In genomic region chr9:65102377-65103172, GRCm38 (mm10) we compare ENCODE assay signal across 8 mouse cellular contexts. TPM values are rescaled to one million over a fixed set of nuclear protein-coding genes. Genes with fewer than 3 reads are reported as not detected.
DNase-seq lines count a peak whose midpoint lies in the region; ATAC-seq and TF ChIP-seq lines count a peak whose summit lies in the region.

No protein-coding gene starts in this region.

- peaks cover 2% of the 10 kb centered on the region; the same call in 1 of the 2 replicates for H3K4me1 ChIP-seq in lung, adult 2 months (ENCODE audit: control insufficient read depth, insufficient read depth, low read length)
- no peaks in the 10 kb centered on the region for H3K4me1 ChIP-seq in embryonic fibroblast, embryonic 13.5 days (ENCODE audit: control insufficient read depth, insufficient read depth, low read length)
- 0 out of 2 replicates have a peak, but pooled peaks cover 10% of the 10 kb centered on the region for H3K4me1 ChIP-seq in hindbrain, postnatal 0 days (ENCODE audit: insufficient read depth, low read length)
- H3K4me1 ChIP-seq in midbrain, embryonic 13.5 days (replicated peaks): peaks cover 33% of the 10 kb centered on the region

- H3K4me3 ChIP-seq in lung, adult 2 months (replicated peaks; ENCODE audit: extremely low read depth, low read depth, low read length): peak overlapping the region; percentile 23
- peak overlapping the region; percentile 60 for H3K4me3 ChIP-seq in embryonic fibroblast, embryonic 13.5 days (ENCODE audit: insufficient read depth, low read length)
- peak overlapping the region; percentile 82 for H3K4me3 ChIP-seq in hindbrain, postnatal 0 days (ENCODE audit: low read length)
- peak overlapping the region; percentile 85 for H3K4me3 ChIP-seq in midbrain, embryonic 13.5 days (replicated peaks)

- peak overlapping the region; percentile 86 for H3K9ac ChIP-seq in hindbrain, postnatal 0 days (replicated peaks; ENCODE audit: low read length)
- peak overlapping the region; percentile 94 for H3K9ac ChIP-seq in midbrain, embryonic 13.5 days (replicated peaks)

- H3K36me3 ChIP-seq in hindbrain, postnatal 0 days (ENCODE audit: insufficient read depth, low read length): no peaks in the 10 kb centered on the region
- no peaks in the 10 kb centered on the region for H3K36me3 ChIP-seq in midbrain, embryonic 13.5 days

- WGBS in lung, adult 2 months: 14% methylated on average over 34 of the region's 36 CpGs
- WGBS in hindbrain, postnatal 0 days: 2% methylated on average over 36 of the region's 36 CpGs
- under 1% methylated on average over 36 of the region's 36 CpGs for WGBS in midbrain, embryonic 13.5 days

- no peak for DNase-seq in lung, adult 2 months
- no peak for DNase-seq in lung, postnatal 36 days
- peak; percentile 25 to 32 for DNase-seq in cerebellum, adult 18-20 months
- peak; percentile 86 for DNase-seq in hindbrain, postnatal 0 days (ENCODE audit: low spot score)
- peak; percentile 75 for DNase-seq in testis, postnatal 10 days (ENCODE audit: low spot score)
- no peak for DNase-seq in adipocyte (ENCODE audit: low spot score)

- no peaks in the 10 kb centered on the region for H3K27me3 ChIP-seq in hindbrain, postnatal 0 days (ENCODE audit: insufficient read depth, low read length)
- H3K27me3 ChIP-seq in midbrain, embryonic 13.5 days: no peaks in the 10 kb centered on the region

- H3K9me3 ChIP-seq in hindbrain, postnatal 0 days (ENCODE audit: low read length): no peaks in the 10 kb centered on the region
- H3K9me3 ChIP-seq in midbrain, embryonic 13.5 days: 0 out of 2 replicates have a peak, but pooled peaks cover 5% of the 10 kb centered on the region

- TF ChIP-seq CTCF in lung, adult 2 months (IDR thresholded peaks at IDR 0.05; ENCODE audit: insufficient read depth, low read length): no peak
- TF ChIP-seq CTCF in embryonic fibroblast, embryonic 13.5 days (IDR thresholded peaks at IDR 0.05; ENCODE audit: borderline replicate concordance, insufficient read depth, low read length): no peak
- TF ChIP-seq CTCF in hindbrain, postnatal 0 days (IDR thresholded peaks at IDR 0.05; ENCODE audit: low read depth): no peak

- peak; percentile 75 for ATAC-seq in hindbrain, postnatal 0 days
- ATAC-seq in midbrain, embryonic 13.5 days: peak; percentile 77

- peak overlapping the region; percentile 92 for H3K4me2 ChIP-seq in hindbrain, postnatal 0 days (ENCODE audit: low read depth, low read length)
- H3K4me2 ChIP-seq in midbrain, embryonic 13.5 days (replicated peaks): peak overlapping the region; percentile 95

- TF ChIP-seq POLR2A in lung, adult 2 months (IDR thresholded peaks at IDR 0.05; ENCODE audit: borderline replicate concordance, extremely low read depth, low read depth, low read length): no peak
- peak; percentile 29; the same call in 1 of the 2 replicates for TF ChIP-seq POLR2A in embryonic fibroblast, embryonic 13.5 days (IDR thresholded peaks at IDR 0.05; ENCODE audit: low read depth, low read length)

- H3K27ac ChIP-seq in embryonic fibroblast, embryonic 13.5 days (ENCODE audit: insufficient read depth, low read length): peak overlapping the region; percentile 11; the same call in 1 of the 2 replicates
- H3K27ac ChIP-seq in hindbrain, postnatal 0 days: peak overlapping the region; percentile 93
- peak overlapping the region; percentile 88 for H3K27ac ChIP-seq in midbrain, embryonic 13.5 days

RNA-seq across cellular contexts. Expression of gene Igdcc4, which starts 1.3 kb away (rescaled TPM):
- polyA plus RNA-seq in lung, adult 2 months (2012; rRNA removed): 1.9 and 3.7 TPM in 2 replicates
- polyA plus RNA-seq in embryonic fibroblast, embryonic 13.5 days (2011; ENCODE audit: insufficient read length, low read depth, missing spikeins): 25.1 and 42.1 TPM in 2 replicates
- 51.1 and 56.8 TPM in 2 replicates for total RNA-seq in hindbrain, postnatal 0 days (2014; rRNA removed)
- polyA plus RNA-seq in hindbrain, postnatal 0 days (2015; fragmentation: Nextera tagmentation; extraction: Ambion mirVana): 12.2 and 13.2 TPM in 2 replicates
- polyA plus RNA-seq in midbrain, embryonic 13.5 days (2015; fragmentation: Nextera tagmentation; extraction: Ambion mirVana): 11.0 and 12.6 TPM in 2 replicates

RNA-seq across cellular contexts. Expression of gene Igdcc3, which starts 38.4 kb away (rescaled TPM):
- polyA plus RNA-seq in lung, adult 2 months (2012; rRNA removed): 0.11 and 0.13 TPM in 2 replicates
- not detected in 2 replicates for polyA plus RNA-seq in embryonic fibroblast, embryonic 13.5 days (2011; ENCODE audit: insufficient read length, low read depth, missing spikeins)
- total RNA-seq in hindbrain, postnatal 0 days (2014; rRNA removed): 2.3 and 6.3 TPM in 2 replicates
- 5.2 and 6.2 TPM in 2 replicates for polyA plus RNA-seq in hindbrain, postnatal 0 days (2015; fragmentation: Nextera tagmentation; extraction: Ambion mirVana)
- polyA plus RNA-seq in midbrain, embryonic 13.5 days (2015; fragmentation: Nextera tagmentation; extraction: Ambion mirVana): 23.5 and 25.2 TPM in 2 replicates

Comparison
In these comparisons a context has a peak if more than half of its experiments do, and no peak if none do; other contexts are left out.
1. DNase-seq: peak in cerebellum, adult 18-20 months (2 of 2), hindbrain, postnatal 0 days (single experiment) and testis, postnatal 10 days (single experiment); none in lung, adult 2 months (single experiment), lung, postnatal 36 days (single experiment) and adipocyte (single experiment).
2. H3K4me3 ChIP-seq: peak in every context shown above with its lines; median percentile 85 in midbrain, embryonic 13.5 days; 82 in hindbrain, postnatal 0 days; 60 in embryonic fibroblast, embryonic 13.5 days; 23 in lung, adult 2 months.
3. H3K27ac ChIP-seq: peak in every context shown above with its lines; median percentile 93 in hindbrain, postnatal 0 days; 88 in midbrain, embryonic 13.5 days; 11 in embryonic fibroblast, embryonic 13.5 days.